Mouse (Mus musculus): ENCODE measurements around the gene Mgll. TPM values are rescaled to one million over a fixed set of nuclear protein-coding genes. Genes with fewer than 3 reads are reported as not detected.

The Mgll gene
- 100 to 1,000 TPM; 277 to 282 TPM for total RNA-seq (2021)
- long read RNA-seq, experiment 1, transcript Mgll-207 (8 exons, 3,991 nt): minor isoform, 40 of 484 reads
- long read RNA-seq, experiment 1, transcript Mgll-204 (8 exons, 3,676 nt): major isoform, 136 of 484 reads
- long read RNA-seq, experiment 1, partial matches to known transcripts: 54 of 484 reads
- long read RNA-seq, experiment 1, other reads (novel, unspliced or antisense): 248 of 484 reads
- long read RNA-seq, experiment 2, transcript Mgll-204 (8 exons, 3,676 nt): major isoform, 70 of 206 reads
- long read RNA-seq, experiment 2, transcript Mgll-206 (2 exons, 443 nt): minor isoform, 5 of 206 reads
- long read RNA-seq, experiment 2, transcript Mgll-207 (8 exons, 3,991 nt): minor isoform, 16 of 206 reads
- long read RNA-seq, experiment 2, partial matches to known transcripts: 32 of 206 reads
- long read RNA-seq, experiment 2, other reads (novel, unspliced or antisense): 80 of 206 reads

DNA sequence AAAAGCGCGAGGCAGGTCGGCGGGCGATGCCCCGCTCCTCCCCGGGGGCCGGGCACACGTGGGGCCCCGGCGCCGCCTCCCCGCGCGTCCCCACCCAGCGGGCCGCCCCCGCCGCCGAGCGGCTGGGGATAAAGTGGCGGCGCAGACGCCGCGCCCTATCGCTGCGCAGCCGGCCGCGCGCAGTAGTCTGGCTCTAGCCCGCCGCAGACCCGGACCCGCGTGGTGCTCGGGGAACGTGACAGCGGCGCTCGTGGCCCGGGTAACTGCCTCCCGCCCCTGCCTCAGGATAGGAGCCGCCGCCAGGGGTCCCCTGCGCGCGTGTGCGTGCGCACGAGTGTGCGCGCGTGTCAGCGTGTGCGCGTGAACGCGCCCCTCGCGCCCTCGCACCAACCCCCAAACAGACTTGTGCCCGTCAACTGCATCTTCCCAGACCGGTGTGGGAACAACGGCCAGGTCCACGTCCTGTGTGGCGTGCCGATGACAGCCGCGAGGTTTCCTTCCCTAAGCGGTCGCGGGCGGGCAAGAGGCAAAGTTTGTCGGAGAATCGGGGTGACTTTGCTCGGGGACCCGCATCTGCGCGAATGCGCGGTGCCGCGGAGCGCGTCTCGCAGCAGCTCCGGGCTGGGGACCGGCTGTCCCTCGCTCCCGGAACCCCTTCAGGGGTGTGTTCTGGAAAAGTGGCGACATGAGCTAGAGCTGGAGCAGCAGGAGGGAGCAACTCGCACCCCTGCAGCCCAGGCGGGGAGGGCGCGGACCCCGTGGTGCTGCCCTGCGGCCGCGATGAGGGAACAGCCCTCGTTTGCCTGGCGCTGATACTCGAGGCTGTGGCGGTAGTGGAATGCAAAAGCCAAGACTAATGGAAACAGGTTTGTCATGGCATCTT lies at the start of gene Mgll:
Gene Mgll, plus strand, starts transcription at position 100 of the 883 bp plus-strand sequence.
- DNase-seq: peak; percentile 85

DNA sequence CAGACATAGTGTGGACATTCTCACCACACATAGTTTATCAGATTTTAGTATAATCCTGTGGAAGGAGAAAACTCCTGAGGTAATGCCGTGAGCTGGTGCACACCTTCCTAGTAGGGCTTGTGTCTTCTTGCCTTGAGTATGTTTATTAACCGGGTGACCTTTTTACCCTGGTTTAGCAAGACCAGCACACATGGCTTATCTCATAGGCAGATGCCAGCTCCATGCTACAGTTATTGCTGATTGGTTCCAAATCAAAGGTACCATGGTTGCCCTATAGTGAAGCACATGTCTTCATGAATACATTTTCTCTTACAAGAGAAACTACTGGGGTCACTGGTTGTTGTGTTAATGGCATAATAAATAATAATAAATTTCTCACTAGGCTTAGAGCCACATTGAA lies 48.4 kb upstream of the Mgll start:
- no peak for DNase-seq

DNA sequence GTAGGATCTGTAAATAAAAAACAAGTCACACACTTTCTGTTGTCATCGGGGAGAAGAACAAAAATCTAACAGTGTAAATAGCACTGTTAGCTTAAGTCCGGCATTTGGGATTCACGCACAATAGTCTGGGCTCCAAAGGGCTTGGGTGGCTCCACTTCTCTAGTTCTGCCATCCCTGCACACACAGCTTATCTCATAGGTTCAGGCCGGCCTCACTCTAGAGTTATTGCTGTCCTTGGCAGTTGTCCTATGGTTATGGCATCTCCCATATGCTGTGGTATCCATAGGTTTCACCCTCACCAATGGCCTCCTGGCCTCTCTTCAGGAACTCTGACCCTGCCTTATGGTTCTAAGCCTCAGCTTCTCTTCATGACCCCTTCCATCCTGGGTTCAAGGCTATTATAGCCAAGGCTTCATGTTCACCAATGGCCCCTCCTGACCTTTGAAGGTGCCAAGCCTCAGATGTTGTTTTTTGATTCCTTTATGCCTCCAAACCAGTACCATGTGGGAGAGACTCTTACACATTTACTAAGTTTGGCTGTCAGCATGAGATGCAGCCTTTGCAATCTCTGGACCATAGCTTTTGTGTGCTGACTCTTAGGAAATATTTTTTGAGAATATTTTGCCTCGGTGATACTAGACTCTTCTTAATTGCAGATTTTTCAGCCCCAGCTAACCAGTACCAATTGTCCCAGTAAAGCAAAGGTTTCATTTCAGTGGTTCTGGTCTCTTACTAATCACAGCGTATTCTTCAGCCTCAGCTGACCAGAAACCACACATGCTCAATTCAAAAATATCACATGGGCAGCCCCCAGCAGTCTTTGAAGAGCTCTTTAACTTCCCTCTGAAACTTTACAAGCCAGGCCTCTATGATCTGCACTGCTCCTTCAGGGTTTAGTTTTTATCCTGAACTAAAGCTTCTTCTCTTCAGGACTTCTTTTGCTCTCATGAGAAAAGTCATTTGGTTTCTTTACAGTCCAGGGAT lies 47.2 kb upstream of the Mgll start:
- DNase-seq: no peak

DNA sequence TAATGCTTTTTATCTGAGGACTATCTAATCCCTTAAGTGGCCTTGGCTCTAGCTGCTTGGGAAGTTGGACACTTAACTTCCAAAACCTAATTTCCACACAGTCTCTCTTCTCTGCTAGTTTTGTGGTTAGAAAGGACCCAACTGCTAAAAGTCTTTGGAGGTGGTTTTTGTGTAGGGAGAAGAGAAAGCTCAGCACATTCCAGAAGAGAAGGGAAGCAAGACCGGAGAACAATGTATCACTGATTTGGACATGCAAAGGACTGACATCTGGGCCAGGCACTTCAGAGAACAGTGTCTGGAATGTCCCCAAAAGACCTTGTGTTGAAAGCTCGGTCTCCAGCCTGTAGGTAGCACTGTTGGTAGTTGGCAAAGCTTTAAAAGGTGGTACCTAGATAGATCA lies 46.5 kb upstream of the Mgll start:
- no peak for DNase-seq

DNA sequence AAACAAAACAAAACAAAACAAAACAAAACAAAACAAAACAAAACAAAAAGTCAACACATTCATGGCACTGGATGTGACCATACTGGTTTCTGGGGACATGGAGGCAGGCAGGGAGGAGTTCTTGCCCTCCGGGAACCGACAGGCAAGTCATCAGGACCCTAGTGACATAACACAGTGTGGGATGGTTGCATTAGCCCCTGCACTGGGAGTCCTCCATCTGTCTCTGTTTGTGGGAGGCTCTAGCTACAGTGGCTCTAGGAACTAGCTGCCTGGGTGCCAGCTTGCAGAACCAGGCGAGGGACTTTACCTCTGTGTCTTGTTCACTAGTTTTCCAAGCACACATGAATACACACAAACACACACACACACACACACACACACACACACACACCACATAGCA lies 43.2 kb upstream of the Mgll start:
- no peak for DNase-seq

DNA sequence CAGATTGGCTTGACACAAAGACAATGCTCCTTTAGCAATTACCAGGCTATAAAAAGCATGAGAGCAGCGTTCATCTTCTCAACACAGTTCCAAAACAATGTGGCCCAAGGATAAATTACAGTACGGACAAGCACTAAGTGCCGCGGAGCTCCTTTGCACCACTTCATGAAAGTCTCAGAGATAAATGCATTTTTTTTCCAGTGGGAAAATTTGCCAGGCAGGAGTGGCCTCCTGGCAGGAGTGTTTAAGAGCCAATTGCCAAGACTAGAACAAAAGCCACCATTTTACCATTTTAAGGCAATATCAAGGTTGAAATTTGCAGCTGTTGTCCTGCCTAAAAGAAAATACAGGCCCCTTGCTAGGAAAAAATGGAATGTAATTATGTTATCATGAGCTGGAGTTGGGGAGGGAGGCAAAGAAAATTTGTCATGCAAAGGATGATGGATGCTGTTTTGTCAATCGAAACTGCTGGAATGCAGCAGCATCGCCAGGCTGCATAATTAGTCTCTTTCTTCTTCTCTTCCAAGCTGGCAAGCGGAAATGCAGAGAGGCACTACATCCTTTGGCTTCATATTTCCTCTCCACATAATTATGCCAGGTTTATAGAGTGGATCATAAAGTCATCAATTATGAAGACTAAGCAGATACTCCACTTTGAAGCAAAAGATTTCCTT lies 40.7 kb upstream of the Mgll start:
- DNase-seq: no peak

DNA sequence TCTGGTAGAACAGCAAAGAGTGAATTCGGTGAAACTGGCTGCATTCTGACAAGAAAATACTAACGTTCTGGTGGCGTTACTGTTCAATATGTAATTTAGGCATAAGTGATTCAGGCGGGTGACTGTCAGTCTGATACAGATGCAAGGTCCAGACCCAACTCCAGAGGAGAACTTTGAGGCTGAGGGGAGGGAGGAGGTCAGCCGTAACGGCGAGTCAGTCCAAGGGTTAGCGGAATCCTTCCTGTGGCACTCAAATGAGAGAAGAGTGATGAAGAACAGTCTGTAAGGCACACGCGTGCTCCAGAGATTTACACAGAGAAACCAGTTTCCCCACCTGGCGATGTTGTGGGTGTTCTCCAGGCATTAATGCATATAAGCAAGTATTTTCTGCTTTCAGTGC lies 36.0 kb upstream of the Mgll start:
- DNase-seq: no peak

DNA sequence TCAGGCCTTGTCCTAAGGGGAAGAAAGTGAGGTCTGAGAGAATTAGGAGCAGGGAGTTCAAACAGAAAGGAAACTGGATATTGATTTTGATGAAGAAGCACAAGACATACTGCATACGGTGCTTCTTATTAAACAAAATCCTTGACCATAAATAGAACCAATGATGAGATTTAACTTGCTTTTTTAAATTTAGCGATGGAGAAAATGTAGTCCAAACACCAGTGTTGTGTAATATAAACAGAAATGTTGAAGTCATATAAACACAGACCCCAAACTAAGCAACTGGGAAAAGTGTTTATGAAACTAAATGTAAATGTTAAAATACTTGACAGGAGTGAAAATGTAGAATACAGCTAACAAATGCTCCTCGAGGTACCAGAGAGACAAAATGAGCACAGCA lies 35.5 kb upstream of the Mgll start:
- no peak for DNase-seq

DNA sequence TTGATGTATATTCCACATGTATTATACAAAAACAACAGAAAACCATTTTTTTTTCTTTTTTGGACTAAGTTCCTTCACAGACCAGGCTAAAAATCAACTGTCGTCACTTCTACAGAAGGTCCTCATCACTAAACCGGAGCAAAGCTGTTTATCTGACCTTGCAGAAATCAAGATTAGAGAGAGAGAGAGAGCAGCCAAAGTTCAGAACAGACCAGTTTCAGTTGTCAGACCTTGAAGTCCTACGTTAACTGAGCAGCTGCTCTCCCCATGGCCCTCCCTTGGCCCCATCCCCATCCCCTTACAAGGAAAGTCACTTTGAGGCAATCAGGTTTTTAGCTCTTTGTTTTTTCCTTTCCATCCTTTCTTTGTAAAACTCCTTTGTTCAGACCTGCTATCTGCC lies 34.0 kb upstream of the Mgll start:
- peak; percentile 16 for DNase-seq

DNA sequence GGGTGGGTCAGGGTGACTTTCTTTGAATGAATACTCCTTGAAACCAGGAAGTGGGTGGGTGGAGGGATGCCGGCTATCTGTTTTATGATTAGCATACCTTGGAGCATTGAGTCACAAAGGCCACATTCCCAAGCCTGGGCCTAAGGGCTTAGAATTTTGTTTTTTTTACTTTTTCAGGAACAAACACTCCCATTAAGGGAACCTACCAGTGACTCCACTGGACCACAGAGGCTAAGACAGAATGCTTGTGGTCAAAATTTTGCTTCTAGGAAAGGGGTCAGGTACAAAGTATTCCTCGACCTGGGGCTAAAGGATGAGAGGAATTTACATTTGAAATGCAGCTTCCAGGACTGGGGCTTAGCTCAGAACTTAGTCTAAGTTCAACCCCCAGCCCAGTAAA lies 32.9 kb upstream of the Mgll start:
- DNase-seq: no peak

DNA sequence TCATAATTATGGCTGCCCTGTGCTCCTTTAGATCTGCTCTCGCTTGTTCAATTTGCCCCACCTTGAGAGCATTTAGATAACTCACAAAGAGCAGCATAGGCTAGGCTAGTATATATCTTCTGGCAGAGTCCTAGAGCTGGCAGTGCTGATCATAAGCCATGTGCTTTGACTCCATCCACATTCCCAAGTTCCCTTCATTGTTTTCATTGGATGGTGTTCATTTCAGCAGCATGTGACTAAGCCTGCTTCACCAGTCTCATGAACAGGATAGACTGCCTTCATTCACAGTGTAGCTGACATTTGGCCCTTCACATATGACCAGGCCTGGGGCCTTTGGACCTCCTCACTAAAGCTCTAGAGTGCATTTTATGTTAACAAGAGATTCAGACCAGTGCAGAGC lies 21.3 kb upstream of the Mgll start:
- DNase-seq: no peak

DNA sequence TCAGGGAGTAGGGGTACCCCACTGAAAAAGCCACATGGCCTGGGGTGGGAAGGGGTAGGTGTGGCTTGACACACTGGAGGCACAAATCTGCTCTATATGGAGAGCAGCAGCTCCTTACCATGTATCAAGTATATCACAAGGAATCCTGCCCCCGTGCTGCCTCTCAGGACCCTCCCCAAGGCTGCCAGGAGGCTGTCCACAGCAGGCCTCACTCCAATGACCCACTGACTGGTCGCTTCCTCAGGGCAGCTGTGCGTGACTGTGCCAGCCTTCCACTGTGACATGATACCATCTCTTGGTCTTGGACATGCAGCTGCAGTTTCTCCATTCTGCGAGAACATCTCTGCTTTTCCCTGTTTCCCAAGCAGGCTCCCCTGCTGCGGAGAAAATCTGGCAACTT lies 20.5 kb upstream of the Mgll start:
- no peak for DNase-seq

DNA sequence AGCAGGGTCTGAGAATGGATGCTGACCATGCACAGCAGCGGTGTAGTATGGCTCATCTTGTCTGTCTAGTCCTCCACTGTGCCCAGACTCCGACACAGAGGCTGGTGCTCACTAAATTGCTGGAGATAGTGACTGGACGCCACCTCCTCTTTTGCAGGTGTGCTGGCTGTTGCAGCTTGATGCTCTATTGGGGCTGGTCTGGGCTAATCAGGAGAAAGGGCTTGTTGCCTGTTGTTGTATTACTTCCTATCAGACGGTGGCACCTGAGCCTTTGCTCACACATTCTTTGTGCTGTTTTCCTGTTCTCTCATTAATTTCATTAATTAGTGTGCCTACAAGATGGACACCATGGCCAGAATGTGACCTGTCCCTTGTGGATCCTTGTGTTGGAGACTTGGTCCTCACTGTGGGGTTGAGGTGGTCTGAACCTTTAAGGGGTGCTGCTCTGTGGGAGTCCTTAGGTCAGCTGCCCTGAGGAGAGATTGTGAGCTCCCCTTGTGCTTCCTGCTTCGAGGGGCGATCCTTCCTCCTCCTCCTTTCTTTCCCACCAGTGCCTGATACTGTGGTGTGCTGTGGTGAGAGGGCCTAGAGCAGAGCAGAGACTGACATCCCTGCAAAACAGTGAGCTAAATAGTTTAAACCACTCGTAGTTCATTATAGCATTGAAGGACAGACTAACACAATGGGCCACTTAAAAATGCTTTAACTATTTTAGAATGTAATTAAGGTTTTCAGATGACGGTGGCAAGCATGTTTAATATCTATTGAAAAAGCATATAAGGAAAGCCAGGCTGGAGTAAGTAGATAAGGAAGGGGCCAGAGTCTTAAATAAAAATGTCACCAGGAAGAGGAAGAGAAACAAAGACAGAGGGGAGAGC lies 15.6 kb upstream of the Mgll start:
- DNase-seq: no peak

DNA sequence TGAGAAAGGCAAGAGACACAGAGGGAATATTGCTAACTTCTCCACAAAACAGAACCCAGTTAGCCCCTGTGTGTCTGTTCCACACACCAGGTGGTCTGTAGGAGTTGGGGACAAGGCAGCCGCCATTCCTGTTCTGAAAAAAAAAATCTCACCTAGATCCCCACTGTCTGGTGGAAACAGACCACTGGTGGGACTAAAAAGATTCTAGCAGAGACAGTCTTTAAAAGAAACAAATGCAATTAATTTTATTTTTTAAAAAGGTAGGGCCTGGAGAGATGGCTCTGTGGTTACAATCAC lies 15.0 kb upstream of the Mgll start:
- DNase-seq: no peak

DNA sequence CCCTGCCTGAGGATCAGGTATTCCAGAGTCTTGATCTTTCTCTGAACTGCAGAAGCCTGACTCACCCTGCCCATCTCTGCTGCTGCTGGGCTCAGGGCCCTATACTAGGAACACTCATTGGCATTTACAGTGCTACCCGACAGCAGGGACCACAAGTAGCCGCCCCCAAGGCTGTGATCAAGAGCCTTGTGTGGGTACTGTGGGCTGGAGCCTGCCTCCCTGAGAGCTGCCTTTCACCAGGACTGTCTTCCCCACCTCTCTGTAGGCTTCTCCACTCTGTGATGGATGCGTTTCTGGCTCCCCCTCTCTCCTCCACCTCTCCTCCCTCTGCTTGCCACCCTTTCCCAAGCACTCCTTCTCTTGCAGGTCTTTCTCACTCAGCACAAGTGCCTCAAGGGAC lies 12.9 kb upstream of the Mgll start:
- no peak for DNase-seq

DNA sequence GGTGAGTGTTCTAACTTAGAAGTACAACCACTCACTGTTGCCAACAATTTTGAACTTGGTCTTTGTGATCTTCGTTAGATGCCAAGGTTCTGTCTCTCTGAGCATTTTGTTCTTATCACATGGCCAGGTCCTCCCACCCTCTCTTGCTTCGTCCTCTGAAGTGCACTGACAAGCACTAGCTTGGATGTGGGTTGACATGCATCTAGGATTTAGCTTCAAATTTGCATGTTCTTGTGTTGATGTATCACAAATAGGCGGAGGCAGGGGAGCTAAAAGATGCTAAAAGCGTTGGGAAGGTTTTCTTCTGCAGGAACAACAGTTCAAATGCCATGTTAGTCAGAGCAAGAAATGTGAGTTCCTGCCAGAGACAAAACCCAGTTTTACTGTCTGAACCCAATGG lies 12.1 kb upstream of the Mgll start:
- no peak for DNase-seq

DNA sequence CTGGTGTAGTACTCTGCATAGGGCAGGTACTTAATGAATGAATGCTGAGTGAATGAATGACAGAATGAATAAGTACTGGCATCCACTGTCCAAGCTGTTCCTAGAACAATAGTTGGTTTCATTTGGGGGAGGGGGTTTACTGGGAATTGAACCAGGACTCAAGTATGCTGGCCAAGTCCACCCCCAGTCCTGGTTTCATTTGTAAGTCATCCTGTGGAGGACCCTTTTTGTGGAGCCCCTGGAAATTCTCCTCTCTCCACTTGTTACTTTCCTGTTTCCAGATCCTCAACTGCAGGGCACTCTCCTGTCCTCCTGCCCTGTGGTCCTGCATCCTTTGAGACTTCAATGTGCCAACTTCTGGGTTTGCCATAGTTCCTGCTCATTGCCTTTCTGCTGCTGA lies 10.9 kb upstream of the Mgll start:
- DNase-seq: no peak

DNA sequence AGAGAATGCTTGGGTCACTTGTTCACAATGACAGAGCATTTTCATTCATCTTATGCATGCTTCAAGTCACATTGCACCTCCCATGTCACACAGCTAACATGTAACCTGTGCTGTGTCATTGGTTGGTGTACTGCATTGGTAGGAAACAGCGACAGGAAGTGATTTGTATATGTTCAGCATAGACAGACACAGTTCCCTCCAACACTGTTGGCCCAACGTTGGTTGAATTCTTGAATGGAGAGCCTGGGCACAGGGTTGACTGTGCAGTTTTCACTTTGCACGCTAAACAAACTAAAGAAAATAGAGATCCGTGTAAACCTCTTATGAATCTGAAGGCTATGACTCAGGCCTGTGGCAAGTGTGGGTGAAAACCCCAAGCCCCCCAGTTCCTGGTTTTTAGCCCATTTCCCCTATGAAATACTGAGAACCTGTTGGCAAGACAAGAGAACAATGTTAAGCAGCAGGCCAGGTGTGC lies 10.0 kb upstream of the Mgll start:
- DNase-seq: no peak

DNA sequence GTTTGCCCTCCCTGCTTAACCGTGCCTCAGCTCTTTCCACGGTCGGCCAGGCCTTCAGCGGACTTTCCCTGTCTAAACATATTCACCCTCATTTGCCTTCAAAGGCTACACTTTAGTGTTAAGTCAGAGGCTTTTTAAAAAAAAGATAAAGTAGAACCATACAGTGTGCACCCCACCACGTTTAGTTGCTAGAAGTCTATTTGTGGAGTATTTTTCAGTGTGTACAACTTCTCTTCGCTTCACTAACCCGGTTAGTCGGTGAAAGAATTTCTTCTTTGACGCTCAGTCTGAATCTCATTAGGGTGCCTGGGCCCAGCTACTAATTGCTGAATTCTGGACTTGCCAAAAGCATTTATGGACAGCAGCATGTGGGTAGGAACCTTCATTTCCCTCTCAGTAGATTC lies 8.8 kb upstream of the Mgll start:
- DNase-seq: no peak

DNA sequence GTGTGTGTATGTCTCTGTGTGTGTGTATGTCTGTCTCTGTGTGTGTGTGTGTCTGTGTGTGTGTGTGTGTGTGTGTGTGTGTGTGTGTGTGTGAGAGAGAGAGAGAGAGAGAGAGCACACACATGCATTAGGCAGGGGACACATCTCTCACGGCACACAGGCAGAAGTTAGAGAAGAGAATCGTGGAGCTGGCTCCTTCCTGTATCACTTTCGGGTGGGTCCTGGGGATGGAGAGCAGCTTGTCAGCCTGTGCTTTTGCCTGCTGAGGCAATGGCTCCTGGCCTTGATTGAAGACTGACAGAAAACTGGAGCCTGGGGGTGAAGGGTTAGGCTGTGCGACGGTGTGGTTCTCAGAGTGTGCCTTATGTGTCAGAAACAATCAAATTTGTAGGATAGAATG lies 8.2 kb upstream of the Mgll start:
- DNase-seq: no peak
